Mouse (Mus musculus): ENCODE measurements at regions not wholly inside any gene's neighbourhood (a gene's known extent, or its start where the extent isn't known, plus 50 kb on each side); places are given as distances from the start of the nearest gene placed in this dataset.

DNA sequence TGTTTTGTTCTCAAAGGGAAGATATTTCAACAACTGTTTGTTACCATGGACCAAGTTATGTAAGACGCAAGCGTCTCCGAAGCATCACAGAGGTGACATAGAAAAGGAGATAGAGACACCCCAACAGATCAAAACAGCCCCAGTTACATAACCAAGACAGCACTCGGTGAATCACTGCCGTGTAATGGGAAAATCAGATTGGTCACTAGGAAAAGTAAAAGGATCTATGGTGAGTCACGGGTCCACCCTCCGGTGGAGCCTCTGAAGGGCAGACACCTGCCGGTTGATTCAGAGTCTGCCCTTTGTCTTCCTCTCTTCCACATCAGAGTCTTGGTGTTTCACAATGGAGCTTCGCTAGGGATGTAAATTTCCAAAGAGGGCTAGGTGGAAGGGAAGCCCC, 62.9 kb upstream of the Odc1 start:
- no peak for DNase-seq

DNA sequence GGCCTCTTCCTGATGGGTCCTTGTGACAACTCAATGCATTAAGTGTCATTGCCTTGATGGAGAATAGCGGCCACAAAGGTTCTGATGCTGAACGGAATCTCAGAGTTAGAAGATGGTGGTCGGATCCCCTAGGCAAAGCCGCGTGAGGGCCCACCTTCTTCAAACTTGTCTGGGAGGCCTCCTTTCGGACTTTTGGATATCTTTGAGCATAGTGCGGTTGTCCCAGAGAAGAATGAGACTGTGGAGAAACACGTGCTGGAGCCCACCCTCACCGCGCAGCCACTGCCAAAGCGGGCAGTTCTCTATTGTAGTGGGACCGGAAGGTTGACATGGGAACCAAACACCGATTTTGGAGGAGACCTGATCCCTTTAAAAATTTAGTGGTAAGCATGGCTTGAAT, 62.4 kb upstream of the Odc1 start:
- no peak for DNase-seq

DNA sequence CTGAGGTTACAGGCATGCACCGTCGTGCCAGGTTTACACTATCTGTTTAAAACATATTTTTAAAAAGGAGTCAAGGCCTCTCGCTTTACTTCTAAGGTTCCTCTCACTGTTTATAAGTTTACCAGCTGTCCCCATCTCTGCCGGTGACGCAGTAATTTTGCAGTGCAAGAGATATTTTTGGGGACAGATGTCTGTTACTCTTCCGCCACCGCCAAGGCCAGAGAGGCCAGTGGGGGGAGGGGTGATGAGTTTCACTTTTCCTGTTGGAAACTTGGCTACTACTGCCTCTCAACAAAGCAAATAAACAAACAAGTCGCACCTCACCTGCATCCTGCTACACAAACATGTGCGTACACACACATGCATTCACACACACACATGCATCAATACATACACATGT, 60.1 kb upstream of the Odc1 start:
- peak; percentile 64 for DNase-seq

GRCm38 (mm10) chr12:17486062-17486770, 58.4 kb upstream of the Odc1 start:
- DNase-seq: no peak

- DNase-seq: no peak
Observed at GRCm38 (mm10) chr12:17487336-17487735, 57.3 kb upstream of the Odc1 start.

DNA sequence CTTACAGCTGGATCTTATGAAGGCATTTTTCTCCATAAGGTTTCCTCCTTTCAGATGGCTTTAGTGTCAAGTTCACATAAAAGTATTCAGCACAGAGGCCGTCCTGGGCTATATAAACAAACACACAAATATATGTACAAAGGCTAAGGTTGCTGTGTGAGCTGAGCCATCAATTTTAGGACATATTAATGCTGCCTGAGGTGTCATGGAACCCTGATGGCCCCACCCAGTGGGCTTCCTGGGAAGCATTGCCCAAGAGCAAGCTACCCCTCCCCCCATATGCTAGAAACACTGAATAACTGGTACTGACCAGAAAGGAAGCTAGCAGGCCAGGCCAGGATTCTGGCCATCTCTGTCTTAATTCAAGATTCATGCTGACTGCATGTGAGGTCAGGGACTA, 56.4 kb upstream of the Odc1 start:
- no peak for DNase-seq

GRCm38 (mm10) chr12:17489971-17490370, 54.6 kb upstream of the Odc1 start:
- DNase-seq: no peak

GRCm38 (mm10) chr12:17492574-17492973, 52.0 kb upstream of the Odc1 start:
- no peak for DNase-seq

DNA sequence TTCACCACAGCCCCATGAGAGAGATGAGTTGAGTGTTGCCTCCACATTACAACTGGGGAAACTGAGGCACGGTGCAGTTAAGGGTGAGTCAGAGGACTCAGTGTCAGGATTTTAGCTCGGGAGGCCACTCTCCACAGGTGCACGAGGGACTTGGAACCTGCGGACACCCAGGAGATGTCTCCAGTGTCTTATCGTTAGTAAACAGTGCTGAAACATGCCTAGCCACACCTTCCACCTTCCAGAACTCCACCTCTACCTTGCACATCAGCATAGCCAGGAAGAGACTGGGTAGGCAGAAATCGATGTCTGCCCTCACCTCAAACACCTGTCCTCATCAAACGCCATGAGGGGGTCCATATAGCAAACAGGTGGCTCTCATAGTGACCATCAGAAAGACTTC, 51.5 kb upstream of the Odc1 start:
- DNase-seq: no peak

DNA sequence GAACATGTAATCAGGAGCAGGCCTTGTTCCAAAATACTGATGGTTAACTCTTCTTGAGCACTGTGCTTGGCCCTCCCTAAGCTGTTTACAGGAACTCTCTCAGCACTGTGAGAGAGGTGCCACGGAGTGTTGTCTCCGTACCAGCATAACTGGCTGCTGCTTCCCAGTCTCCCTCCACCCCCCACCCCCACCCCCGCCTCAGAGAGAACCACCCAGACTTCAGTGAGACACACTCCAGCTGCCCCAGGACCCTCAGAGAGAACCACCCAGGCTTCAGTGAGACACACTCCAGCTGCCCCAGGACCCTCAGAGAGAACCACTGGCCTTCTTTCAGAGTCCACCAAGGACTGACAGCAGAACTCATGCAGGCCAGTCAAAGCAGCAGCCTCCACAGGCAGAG, 50.8 kb upstream of the Odc1 start:
- DNase-seq: no peak
